Mouse (Mus musculus) embryonic fibroblast, embryonic 13.5 days (primary cell): ENCODE measurements around the gene Lsm10. TPM values are rescaled to one million over a fixed set of nuclear protein-coding genes. Genes with fewer than 3 reads are reported as not detected.

Experiments used
- H3K27ac ChIP-seq: 2 replicates; pipeline ENCODE4 v1.5.1; 2012; ENCODE audit warnings: low read length, control low read depth, inconsistent platforms; ENCODE audit not compliant: insufficient read depth
- H3K4me1 ChIP-seq: 2 replicates; pipeline ENCODE4 v1.6.1; 2011; ENCODE audit warnings: low read length; ENCODE audit not compliant: control insufficient read depth, insufficient read depth
- H3K4me3 ChIP-seq: 2 replicates; pipeline ENCODE4 v1.5.1; 2011; ENCODE audit warnings: mild to moderate bottlenecking, control low read depth, low read length; ENCODE audit not compliant: insufficient read depth
- CTCF ChIP-seq: IDR thresholded peaks from 2 replicates; pipeline ENCODE4 v1.5.1; 2011; ENCODE audit warnings: mild to moderate bottlenecking, control low read depth, low read length, moderate library complexity, borderline replicate concordance; ENCODE audit not compliant: insufficient read depth
- POLR2A ChIP-seq: IDR thresholded peaks from 2 replicates; pipeline ENCODE4 v1.6.1; 2011; ENCODE audit warnings: low read depth, mild to moderate bottlenecking, control low read depth, low read length, moderate library complexity
- polyA plus RNA-seq: library from polyadenylated mRNA; stranded (reverse); fragments of >200 nt; gene quantifications from 2 replicates; pipeline ENCODE4 v1.2.4, GENCODE M21; 2011; ENCODE audit warnings: low read depth; ENCODE audit not compliant: missing spikeins, insufficient read length

Lsm10 gene
- polyA plus RNA-seq, 1 experiment, result 38.7 TPM

GRCm38 (mm10) chr4:126067401-126068077, 28.9 kb upstream of the Lsm10 start:
- no peaks in the 10 kb centered on the region for H3K4me1 ChIP-seq
- H3K27ac ChIP-seq, result no peak overlapping the region
- no peak for TF ChIP-seq POLR2A
- no peak for TF ChIP-seq CTCF
- no peak overlapping the region for H3K4me3 ChIP-seq

GRCm38 (mm10) chr4:126068842-126069241, 27.6 kb upstream of the Lsm10 start:
- TF ChIP-seq POLR2A (no peak), CTCF (no peak)
- Histone ChIP-seq H3K4me1 (no peaks in the 10 kb centered on the region), H3K4me3 (no peak overlapping the region), H3K27ac (no peak overlapping the region)

- H3K4me1 ChIP-seq, result no peaks in the 10 kb centered on the region
- no peak overlapping the region for H3K4me3 ChIP-seq
- H3K27ac ChIP-seq, result no peak overlapping the region
- TF ChIP-seq POLR2A (no peak), CTCF (no peak)
Observed at GRCm38 (mm10) chr4:126077833-126078232, 18.6 kb upstream of the Lsm10 start.

GRCm38 (mm10) chr4:126079266-126079665, 17.2 kb upstream of the Lsm10 start:
- H3K27ac ChIP-seq, result no peak overlapping the region
- H3K4me3 ChIP-seq, result no peak overlapping the region
- TF ChIP-seq CTCF (no peak), POLR2A (no peak)
- H3K4me1 ChIP-seq, result no peaks in the 10 kb centered on the region

GRCm38 (mm10) chr4:126081601-126082000, 14.8 kb upstream of the Lsm10 start:
- Histone ChIP-seq H3K27ac (no peak overlapping the region), H3K4me1 (no peaks in the 10 kb centered on the region), H3K4me3 (no peak overlapping the region)
- TF ChIP-seq CTCF (no peak), POLR2A (no peak)

- Histone ChIP-seq H3K27ac (no peak overlapping the region), H3K4me1 (no peaks in the 10 kb centered on the region), H3K4me3 (no peak overlapping the region)
- TF ChIP-seq CTCF (no peak), POLR2A (no peak)
Observed at GRCm38 (mm10) chr4:126083021-126083420, 13.4 kb upstream of the Lsm10 start.

GRCm38 (mm10) chr4:126084382-126084781, 12.0 kb upstream of the Lsm10 start:
- TF ChIP-seq POLR2A (no peak), CTCF (no peak)
- H3K4me3 ChIP-seq, result no peak overlapping the region
- no peaks in the 10 kb centered on the region for H3K4me1 ChIP-seq
- no peak overlapping the region for H3K27ac ChIP-seq

- TF ChIP-seq POLR2A, result no peak
- TF ChIP-seq CTCF, result peak; percentile 84; the same call in 1 of the 2 replicates
- H3K4me3 ChIP-seq, result no peak overlapping the region
- H3K4me1 ChIP-seq, result no peaks in the 10 kb centered on the region
- H3K27ac ChIP-seq, result no peak overlapping the region
Observed at GRCm38 (mm10) chr4:126085996-126086576, 10.3 kb upstream of the Lsm10 start.

- Histone ChIP-seq H3K4me3 (no peak overlapping the region), H3K4me1 (no peaks in the 10 kb centered on the region), H3K27ac (no peak overlapping the region)
- TF ChIP-seq POLR2A (no peak), CTCF (no peak)
Observed at GRCm38 (mm10) chr4:126090101-126090847, 6.1 kb upstream of the Lsm10 start.

GRCm38 (mm10) chr4:126090848-126091124, 5.6 kb upstream of the Lsm10 start:
- no peak for TF ChIP-seq POLR2A
- TF ChIP-seq CTCF, result no peak
- H3K27ac ChIP-seq, result no peak overlapping the region
- no peaks in the 10 kb centered on the region for H3K4me1 ChIP-seq
- H3K4me3 ChIP-seq, result no peak overlapping the region
